In the genomic region with DNA sequence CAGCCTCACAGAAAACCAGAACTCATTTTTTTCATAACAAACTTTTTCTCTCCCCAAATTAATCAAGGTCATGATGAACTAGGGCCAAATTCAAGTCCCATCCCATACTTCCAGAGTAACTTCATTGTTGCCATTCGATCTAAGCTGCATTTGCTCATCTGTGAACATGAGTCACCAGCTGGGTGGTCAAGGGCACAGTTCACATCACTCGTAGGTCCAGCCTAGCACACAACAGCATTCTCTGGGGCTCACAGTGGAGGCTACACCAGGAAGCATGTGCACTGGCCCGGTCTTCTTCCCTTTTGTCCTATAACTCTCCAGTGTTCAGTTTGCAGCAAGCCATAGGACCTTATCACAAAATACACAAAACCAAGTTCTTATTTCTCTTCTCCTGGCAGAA, we compare ENCODE assay signal across 10 mouse cellular contexts.
"Had no signal": no experiment of that assay in that cellular context is flagged by ENCODE, and none has a peak within 500 bp of the region (broad histone marks: within the 10 kb centered on the region; RNA-seq: fewer than 3 reads in every experiment).

No protein-coding gene starts in this region.

- DNase-seq: kidney, postnatal 10 days; kidney, postnatal 36 days; layer of hippocampus, postnatal 36 days; liver, embryonic 13.5 days; lung, adult 2 months; lung, postnatal 14 days; lung, postnatal 4 days; midbrain, embryonic 14.5 days; thymus, adult 2 months; thymus, postnatal 14 days had no signal
